Mouse (Mus musculus) T-cell, adult 2 months (primary cell): ENCODE data around the gene Itpr2.

Source experiments
- DNase-seq: peaks from one replicate; pipeline ENCODE4 v3.0.0; 2022; ENCODE audit warnings: low spot score

The Itpr2 gene

GRCm38 (mm10) chr6:146220071-146220470 lies 282.0 kb downstream of the Itpr2 start:
- DNase-seq = no peak

GRCm38 (mm10) chr6:146219534-146219933 lies 282.5 kb downstream of the Itpr2 start:
- DNase-seq = no peak

- no peak for DNase-seq
These were observed 286.7 kb downstream of the Itpr2 start for GRCm38 (mm10) chr6:146215302-146215701.

- DNase-seq = no peak
These were observed 289.7 kb downstream of the Itpr2 start for GRCm38 (mm10) chr6:146212339-146212738.

- no peak for DNase-seq
These were observed 290.8 kb downstream of the Itpr2 start for GRCm38 (mm10) chr6:146211233-146211632.

- DNase-seq = no peak
These were observed 293.0 kb downstream of the Itpr2 start for GRCm38 (mm10) chr6:146208983-146209382.

GRCm38 (mm10) chr6:146207204-146207959 lies 294.6 kb downstream of the Itpr2 start:
- no peak for DNase-seq

GRCm38 (mm10) chr6:146205136-146205535 lies 296.9 kb downstream of the Itpr2 start:
- no peak for DNase-seq

GRCm38 (mm10) chr6:146204470-146204869 lies 297.6 kb downstream of the Itpr2 start:
- DNase-seq = no peak

GRCm38 (mm10) chr6:146197868-146198379 lies 304.1 kb downstream of the Itpr2 start:
- DNase-seq = no peak

GRCm38 (mm10) chr6:146196701-146197100 lies 305.3 kb downstream of the Itpr2 start:
- no peak for DNase-seq

GRCm38 (mm10) chr6:146195854-146196457 lies 306.1 kb downstream of the Itpr2 start:
- DNase-seq = no peak

GRCm38 (mm10) chr6:146191931-146192330 lies 310.1 kb downstream of the Itpr2 start:
- DNase-seq = no peak

GRCm38 (mm10) chr6:146190006-146190405 lies 312.0 kb downstream of the Itpr2 start:
- no peak for DNase-seq

GRCm38 (mm10) chr6:146185532-146185931 lies 316.5 kb downstream of the Itpr2 start:
- DNase-seq = no peak

GRCm38 (mm10) chr6:146184771-146185170 lies 317.3 kb downstream of the Itpr2 start:
- DNase-seq = no peak

GRCm38 (mm10) chr6:146174644-146175250 lies 327.3 kb downstream of the Itpr2 start:
- DNase-seq = no peak

GRCm38 (mm10) chr6:146170603-146171051 lies 331.4 kb downstream of the Itpr2 start:
- no peak for DNase-seq

- no peak for DNase-seq
These were observed 334.8 kb downstream of the Itpr2 start for GRCm38 (mm10) chr6:146167207-146167606.

GRCm38 (mm10) chr6:146159641-146160040 lies 342.4 kb downstream of the Itpr2 start:
- no peak for DNase-seq

- no peak for DNase-seq
These were observed 343.3 kb downstream of the Itpr2 start for GRCm38 (mm10) chr6:146158717-146159116.

GRCm38 (mm10) chr6:146157983-146158535 lies 344.0 kb downstream of the Itpr2 start:
- DNase-seq = no peak

- no peak for DNase-seq
These were observed 344.9 kb downstream of the Itpr2 start for GRCm38 (mm10) chr6:146157099-146157498.
